Mouse (Mus musculus) gastrocnemius, postnatal 25 days (tissue): ENCODE results near the gene Sp2. TPM values are rescaled to one million over a fixed set of nuclear protein-coding genes. Genes with fewer than 3 reads are reported as not detected.

Experiments used
- DNase-seq: peaks from one replicate; pipeline ENCODE4 v3.0.0; 2022
- long read RNA-seq, 2 experiments: library from polyadenylated mRNA; stranded (forward); transcript quantifications; one replicate each; pipeline ENCODE4 v2.0.0; 2021
- total RNA-seq, 2 experiments: library from RNA; stranded (reverse); gene quantifications; 1 replicate in 1 of 2; 2 replicates in 1 of 2; pipeline ENCODE4 v1.2.3; 2021

Sp2 gene
- total RNA-seq, result 1 to 10 TPM; 8.9 to 9.0 TPM
- long read RNA-seq, experiment 1, partial matches to known transcripts, result 1 of 10 reads
- long read RNA-seq, experiment 1, other reads (novel, unspliced or antisense), result 8 of 10 reads
- long read RNA-seq, experiment 2, partial matches to known transcripts, result 3 of 16 reads
- long read RNA-seq, experiment 2, other reads (novel, unspliced or antisense), result 9 of 16 reads

DNA sequence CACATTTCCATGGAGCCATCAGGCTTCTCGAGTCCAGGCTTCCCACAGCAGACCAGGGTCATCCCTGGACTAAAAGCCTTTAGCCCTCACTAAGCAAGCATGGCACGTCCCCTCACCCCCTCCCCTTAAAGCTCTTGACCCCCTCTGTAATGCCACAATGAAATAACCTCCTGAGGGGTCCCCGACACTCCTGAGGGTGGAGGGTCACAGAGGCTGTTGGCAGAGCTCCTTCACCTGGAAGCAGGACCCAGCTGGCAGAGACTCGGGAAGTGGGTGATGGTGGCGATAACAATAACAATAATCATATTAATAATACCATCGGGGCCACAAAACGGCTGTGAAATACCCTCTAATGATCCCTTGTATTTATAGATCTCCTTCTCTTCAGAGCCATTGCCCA is at the start of gene Sp2:
Sp2 (minus strand) TSS at position 101 of the 400 bp plus-strand sequence.
- DNase-seq, result no peak

DNA sequence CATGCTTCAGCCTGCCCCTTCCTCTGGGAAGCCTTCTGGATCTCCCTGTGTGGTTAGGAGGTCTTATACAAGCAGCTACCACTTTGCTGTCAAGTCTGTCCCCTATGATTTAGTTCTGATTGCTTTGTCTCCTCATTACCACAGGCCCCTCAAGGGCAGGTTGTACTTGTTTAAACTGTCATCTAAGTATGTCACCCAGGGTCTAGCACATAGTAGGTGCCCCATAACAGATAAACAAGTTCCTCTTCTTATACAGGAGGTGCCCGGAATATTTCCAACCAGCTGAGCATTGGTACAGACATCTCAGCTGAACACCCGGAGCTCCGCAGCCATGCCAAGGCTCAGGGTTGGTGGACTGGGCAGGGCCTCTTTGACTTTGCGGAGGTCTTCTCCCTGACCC is 49.7 kb upstream of the Sp2 start:
- DNase-seq, result no peak

DNA sequence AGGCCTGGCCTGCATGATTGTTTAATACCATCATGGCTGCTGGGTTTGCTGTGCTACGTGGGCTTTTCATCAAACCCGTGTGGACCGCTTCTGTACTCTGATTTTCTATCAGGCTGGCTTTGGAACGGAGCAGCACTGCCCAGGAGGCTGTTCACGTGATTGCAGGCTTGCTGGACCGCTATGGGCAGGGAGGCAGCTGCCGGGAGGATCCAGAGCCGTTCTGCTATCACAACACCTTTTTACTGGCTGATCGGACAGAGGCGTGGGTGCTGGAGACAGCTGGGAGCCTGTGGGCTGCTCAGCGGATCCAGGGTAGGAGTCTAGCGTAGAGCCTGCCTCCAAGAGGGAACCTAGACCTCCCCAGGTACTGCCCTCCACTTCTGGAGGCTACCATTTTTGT is 49.2 kb upstream of the Sp2 start:
- no peak for DNase-seq

- no peak for DNase-seq
These were observed 47.7 kb upstream of the Sp2 start for GRCm38 (mm10) chr11:97030426-97030825.

DNA sequence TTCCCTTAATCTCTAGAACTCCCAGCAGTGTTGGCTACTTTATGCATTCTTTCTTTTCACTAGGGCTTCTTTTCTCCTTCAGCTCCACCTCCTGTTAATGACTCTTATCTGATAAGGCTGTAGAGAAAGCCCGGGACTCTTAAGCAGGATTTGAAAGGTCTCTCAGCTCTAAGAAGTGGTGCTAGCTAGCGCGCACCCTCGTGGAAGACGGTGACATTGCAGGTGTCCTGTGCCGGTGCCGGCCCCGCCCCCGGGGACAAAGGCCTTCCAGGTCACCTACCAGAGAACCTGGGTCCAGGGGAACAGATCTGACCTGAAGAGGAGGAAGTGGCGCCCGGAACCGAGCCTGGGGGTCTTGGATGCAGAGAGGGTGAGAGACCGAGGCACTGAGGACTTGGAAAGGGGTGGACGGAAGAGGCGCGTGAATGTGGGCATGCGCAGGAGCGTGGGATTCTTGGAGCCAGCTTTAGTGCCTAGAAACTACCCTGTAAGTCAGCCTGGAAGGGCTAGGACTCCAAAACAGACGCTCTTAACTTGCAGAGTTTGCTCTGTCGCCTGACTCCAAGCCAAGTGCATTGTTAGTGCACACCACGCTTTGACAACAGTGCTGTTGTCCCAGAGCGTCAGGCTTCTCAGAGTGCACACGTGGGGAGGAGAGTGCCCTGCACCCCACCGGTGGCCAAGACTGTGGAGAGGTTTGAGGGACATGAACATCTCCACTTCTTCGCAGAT is 47.1 kb upstream of the Sp2 start, which contains the start of gene Scrn2:
Scrn2 (plus strand) TSS at position 253 of the 732 bp plus-strand sequence.
- DNase-seq, result peak; percentile 73

GRCm38 (mm10) chr11:97025721-97026344 is 43.1 kb upstream of the Sp2 start:
- peak; percentile 76 for DNase-seq

DNA sequence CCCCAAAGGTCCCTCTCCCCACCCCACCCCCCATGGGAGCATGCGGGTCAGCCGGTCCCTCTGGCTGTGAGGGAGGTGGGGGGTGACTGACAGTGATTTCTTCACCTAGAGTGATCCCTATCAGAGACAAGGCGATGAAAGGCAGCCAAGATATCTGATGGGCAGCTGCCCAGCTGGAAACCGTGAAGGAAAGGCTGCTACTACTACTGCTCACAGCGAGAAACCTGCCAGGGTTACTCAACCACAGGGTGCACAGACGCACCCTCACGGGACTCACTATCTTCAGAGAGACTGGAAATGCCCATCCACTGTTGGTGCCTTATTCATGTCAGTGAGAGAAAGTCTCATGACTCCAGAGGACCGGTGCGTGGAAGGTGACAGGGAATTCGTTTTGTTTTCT is 42.2 kb upstream of the Sp2 start:
- DNase-seq, result no peak

GRCm38 (mm10) chr11:97021873-97022484 is 39.2 kb upstream of the Sp2 start:
- peak; percentile 68 for DNase-seq

- DNase-seq, result no peak
These were observed 38.5 kb upstream of the Sp2 start for GRCm38 (mm10) chr11:97021121-97021765.

GRCm38 (mm10) chr11:97019345-97019708 is 36.6 kb upstream of the Sp2 start:
- DNase-seq, result no peak

- DNase-seq, result no peak
These were observed 36.0 kb upstream of the Sp2 start for GRCm38 (mm10) chr11:97018583-97019344.

GRCm38 (mm10) chr11:97017696-97018582 is 35.2 kb upstream of the Sp2 start:
- no peak for DNase-seq

GRCm38 (mm10) chr11:97013121-97013670 is 30.4 kb upstream of the Sp2 start, which contains the start of gene Sp6:
Gene Sp6, plus strand, starts transcription at chr11:97013394.
- no peak for DNase-seq

- DNase-seq, result no peak
These were observed 26.5 kb upstream of the Sp2 start for GRCm38 (mm10) chr11:97009198-97009790.

GRCm38 (mm10) chr11:97007093-97007794 is 24.5 kb upstream of the Sp2 start:
- DNase-seq, result no peak

GRCm38 (mm10) chr11:97003170-97003569 is 20.4 kb upstream of the Sp2 start:
- DNase-seq, result no peak

- DNase-seq, result peak; percentile 38
These were observed 14.7 kb upstream of the Sp2 start for GRCm38 (mm10) chr11:96997380-96997956.

DNA sequence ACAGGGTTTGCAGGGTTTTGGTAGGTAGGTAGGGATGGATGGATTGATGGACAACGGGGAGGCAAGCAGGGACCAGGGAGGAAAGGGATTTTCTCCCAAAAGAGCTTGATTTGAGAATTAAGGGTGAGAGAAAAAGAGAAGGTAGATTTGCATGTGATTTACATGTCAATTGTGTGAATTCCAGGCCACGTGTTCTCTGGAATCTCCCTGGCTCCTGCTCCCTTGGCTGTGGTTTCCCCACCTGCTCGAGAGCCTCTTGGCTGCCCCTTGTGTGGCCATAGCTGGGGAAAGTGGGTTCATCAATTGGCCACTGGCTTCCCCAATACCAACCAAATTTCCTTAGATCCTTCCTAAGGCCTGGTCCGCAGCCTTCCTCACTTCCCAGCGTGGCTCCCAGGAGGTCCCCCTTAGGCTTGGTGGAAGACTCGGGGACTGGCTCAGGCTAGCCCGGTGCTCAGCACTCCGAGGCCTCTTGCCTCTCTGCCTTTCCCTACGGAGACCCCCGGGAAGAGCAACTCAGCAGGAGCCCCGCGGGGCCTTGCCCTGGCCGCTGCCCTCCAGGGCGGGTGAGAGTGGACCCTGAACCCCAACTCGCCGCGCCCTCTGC is 14.1 kb upstream of the Sp2 start:
- no peak for DNase-seq
